Mouse (Mus musculus) liver, embryonic 11.5 days (tissue): ENCODE results near the gene Ppif. TPM values are rescaled to one million over a fixed set of nuclear protein-coding genes. Genes with fewer than 3 reads are reported as not detected.

ENCODE experiments used
- ATAC-seq: fragments of 200-750 bp; cut with Nextera tagmentation; replicated peaks from 2 replicates; pipeline ENCODE4 v1.8.0; 2017; ENCODE audit warnings: moderate number of reproducible peaks, mild to moderate bottlenecking, moderate TSS enrichment, moderate library complexity; ENCODE audit not compliant: low FRiP score
- DNase-seq: peaks from one replicate; pipeline ENCODE4 v3.0.0-alpha.2; 2017; ENCODE audit warnings: low spot score
- H3K27ac ChIP-seq: fragments of 300-500 bp; sonication (generic); 2 replicates; pipeline ENCODE4 v1.5.1; 2014; ENCODE audit warnings: mild to moderate bottlenecking, low read depth, low read length, control low read depth
- H3K27me3 ChIP-seq: fragments of 300-500 bp; sonication (generic); replicated peaks from 2 replicates; pipeline ENCODE4 v1.6.1; 2014; ENCODE audit warnings: low read length, mixed read lengths; ENCODE audit not compliant: control insufficient read depth, insufficient read depth
- H3K36me3 ChIP-seq: fragments of 300-500 bp; sonication (generic); 2 replicates; pipeline ENCODE4 v1.6.1; 2014; ENCODE audit warnings: mild to moderate bottlenecking, low read length, moderate library complexity, mixed read lengths; ENCODE audit not compliant: control insufficient read depth, insufficient read depth
- H3K4me1 ChIP-seq: fragments of 300-500 bp; sonication (generic); replicated peaks from 2 replicates; pipeline ENCODE4 v1.6.1; 2014; ENCODE audit warnings: low read length, mixed read lengths; ENCODE audit not compliant: control insufficient read depth, insufficient read depth
- H3K4me2 ChIP-seq: fragments of 300-500 bp; sonication (generic); 2 replicates; pipeline ENCODE4 v1.6.1; 2014; ENCODE audit warnings: mild to moderate bottlenecking, control low read depth, moderate library complexity
- H3K4me3 ChIP-seq: fragments of 300-500 bp; sonication (generic); 2 replicates; pipeline ENCODE4 v1.5.1; 2014; ENCODE audit warnings: low read depth, low read length, control low read depth
- H3K9ac ChIP-seq: fragments of 300-500 bp; sonication (generic); 2 replicates; pipeline ENCODE4 v1.6.1; 2014; ENCODE audit warnings: low read depth, low read length, control low read depth
- H3K9me3 ChIP-seq: fragments of 300-500 bp; sonication (generic); 2 replicates; pipeline ENCODE4 v1.6.1; 2016; ENCODE audit warnings: low read length, inconsistent platforms, mixed read lengths; ENCODE audit not compliant: control insufficient read depth
- WGBS: fragments of 180-500 bp; shearing (Covaris S2); extraction: QIAGEN DNeasy Blood & Tissue Kit; methylation state at CpG from one replicate; pipeline ENCODE4 v1.1.7; 2014; 5-methylcytosine and 5-hydroxymethylcytosine counted together
- polyA plus RNA-seq: library from polyadenylated mRNA; unstranded; fragments of >200 nt; fragmentation: Nextera tagmentation; extraction: Ambion mirVana; gene quantifications from 2 replicates; pipeline ENCODE4 v1.2.1, GENCODE M21; 2014

Ppif gene
- polyA plus RNA-seq, 1 experiment from 2014 or later: 97.0 TPM

DNA sequence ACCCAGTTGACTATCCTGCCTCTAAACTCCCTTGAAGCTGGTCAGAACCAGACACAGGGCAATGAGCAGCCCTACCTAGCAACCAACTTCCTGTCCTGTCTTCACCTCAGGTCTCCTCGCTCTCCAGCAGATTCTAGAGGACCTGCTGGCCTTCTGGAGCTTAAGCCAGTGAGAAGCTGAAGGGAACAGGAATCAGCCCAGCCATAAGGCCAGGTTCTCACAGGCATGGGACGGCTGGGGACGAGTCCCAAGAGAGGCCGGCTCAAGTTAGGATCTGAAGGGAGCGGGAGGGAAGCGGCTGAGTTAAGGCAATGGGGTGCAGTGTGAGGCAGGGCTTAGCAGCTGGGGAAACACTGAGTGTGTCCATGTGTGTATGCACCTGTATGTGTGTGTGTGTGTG, 52.4 kb downstream of the Ppif start:
- Histone ChIP-seq H3K27ac (no peak overlapping the region), H3K27me3 (no peaks in the 10 kb centered on the region), H3K4me2 (no peak overlapping the region), H3K36me3 (no peaks in the 10 kb centered on the region), H3K4me3 (no peak overlapping the region), H3K4me1 (peaks cover 21% of the 10 kb centered on the region), H3K9ac (no peak overlapping the region), H3K9me3 (no peaks in the 10 kb centered on the region)
- no peak for ATAC-seq
- 87% methylated on average over 6 of the region's 6 CpGs for WGBS
- no peak for DNase-seq

DNA sequence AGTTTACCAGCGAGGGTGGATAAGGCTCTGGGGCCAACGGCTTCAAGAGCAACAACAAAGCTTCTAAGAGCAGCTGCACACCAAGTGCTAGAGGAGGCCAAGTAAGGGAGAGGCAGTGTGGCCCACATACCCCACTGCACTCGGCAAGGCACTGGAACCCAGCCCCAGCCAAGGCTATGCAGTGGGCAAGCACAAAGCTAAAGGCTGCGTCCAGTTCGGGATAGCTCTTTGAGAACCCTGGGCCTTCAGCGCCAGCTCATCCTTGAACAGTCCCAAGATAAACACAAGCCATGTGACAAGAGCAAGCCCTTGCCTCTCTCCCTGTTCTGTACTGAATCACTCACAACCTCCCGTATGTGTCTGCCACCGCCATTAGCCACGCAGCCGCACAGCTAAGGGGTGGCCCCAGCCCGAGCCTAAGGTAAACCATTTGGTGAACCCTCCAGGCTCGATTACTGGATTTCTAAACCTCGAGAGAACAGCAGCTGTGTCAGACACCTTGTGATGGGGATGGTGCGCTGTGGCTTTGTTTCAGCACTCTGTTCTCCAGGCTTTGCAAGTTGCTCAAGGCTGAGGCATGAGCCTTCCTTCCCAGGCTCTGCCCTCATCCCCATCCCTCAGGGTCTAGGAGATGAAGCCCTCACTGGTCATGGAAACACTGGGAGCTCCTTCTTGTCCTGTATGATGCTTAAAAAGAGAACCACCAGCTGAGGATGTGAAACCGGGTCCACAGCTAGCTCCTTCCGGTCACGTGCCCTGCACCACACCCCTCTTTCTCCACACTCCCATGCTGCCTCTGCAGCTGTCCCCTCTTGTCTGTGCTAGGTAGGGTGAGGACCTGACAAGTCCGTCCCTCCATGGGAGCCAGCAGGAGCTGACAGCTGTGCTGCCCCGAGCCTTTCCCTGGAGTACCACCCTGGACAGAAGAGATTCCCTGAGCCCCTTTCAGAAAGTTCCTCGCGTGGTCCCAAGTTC, 53.3 kb downstream of the Ppif start:
- Histone ChIP-seq H3K4me3 (no peak overlapping the region), H3K27ac (no peak overlapping the region), H3K27me3 (no peaks in the 10 kb centered on the region), H3K36me3 (no peaks in the 10 kb centered on the region), H3K9ac (no peak overlapping the region), H3K4me2 (no peak overlapping the region), H3K9me3 (no peaks in the 10 kb centered on the region), H3K4me1 (peaks cover 21% of the 10 kb centered on the region)
- 77% methylated on average over 21 of the region's 21 CpGs for WGBS
- no peak for DNase-seq
- no peak for ATAC-seq

DNA sequence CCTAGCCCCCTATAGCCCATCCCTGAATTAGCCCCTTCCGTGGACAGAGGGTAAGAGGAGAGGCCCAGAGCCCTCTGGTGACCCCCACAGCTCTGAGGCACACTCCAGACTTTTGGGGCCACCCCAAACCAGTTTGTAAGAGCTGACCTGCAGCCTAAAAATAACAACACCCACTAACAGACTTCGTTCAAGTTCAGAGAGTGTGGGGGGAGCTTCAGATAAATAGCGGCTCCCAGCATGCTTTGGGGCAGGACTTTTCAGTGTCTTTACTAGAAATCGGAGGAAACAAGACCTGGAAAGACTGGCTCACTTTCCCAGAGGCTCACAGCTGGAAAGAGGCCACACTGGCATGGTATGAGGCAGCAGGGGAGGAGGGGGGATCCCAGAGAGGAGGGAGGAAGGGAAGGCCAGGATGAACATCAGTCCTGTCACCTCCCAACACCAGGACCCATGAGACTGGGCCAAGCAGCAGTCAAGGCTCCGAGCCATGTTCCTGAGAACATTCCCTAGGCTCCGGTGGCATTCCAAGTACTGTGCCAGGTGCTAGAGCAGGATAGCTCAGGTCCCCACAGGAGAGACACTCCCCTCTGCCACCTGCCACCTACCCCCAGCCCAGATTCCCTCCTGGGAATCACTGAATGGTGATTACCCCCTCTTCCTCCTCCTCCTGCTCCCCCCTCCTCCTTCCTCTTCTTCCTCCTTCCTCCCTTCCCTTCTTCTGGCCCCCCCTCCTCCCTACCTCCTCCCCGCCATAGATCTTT, 54.2 kb downstream of the Ppif start:
- H3K36me3 ChIP-seq: no peaks in the 10 kb centered on the region
- H3K9me3 ChIP-seq: no peaks in the 10 kb centered on the region
- H3K4me1 ChIP-seq: peaks cover 21% of the 10 kb centered on the region
- ATAC-seq (no peak), DNase-seq (no peak)
- H3K27ac ChIP-seq: no peak overlapping the region
- 74% methylated on average over 7 of the region's 7 CpGs for WGBS
- no peak overlapping the region for H3K4me2 ChIP-seq
- H3K9ac ChIP-seq: no peak overlapping the region
- no peak overlapping the region for H3K4me3 ChIP-seq
- H3K27me3 ChIP-seq: no peaks in the 10 kb centered on the region

DNA sequence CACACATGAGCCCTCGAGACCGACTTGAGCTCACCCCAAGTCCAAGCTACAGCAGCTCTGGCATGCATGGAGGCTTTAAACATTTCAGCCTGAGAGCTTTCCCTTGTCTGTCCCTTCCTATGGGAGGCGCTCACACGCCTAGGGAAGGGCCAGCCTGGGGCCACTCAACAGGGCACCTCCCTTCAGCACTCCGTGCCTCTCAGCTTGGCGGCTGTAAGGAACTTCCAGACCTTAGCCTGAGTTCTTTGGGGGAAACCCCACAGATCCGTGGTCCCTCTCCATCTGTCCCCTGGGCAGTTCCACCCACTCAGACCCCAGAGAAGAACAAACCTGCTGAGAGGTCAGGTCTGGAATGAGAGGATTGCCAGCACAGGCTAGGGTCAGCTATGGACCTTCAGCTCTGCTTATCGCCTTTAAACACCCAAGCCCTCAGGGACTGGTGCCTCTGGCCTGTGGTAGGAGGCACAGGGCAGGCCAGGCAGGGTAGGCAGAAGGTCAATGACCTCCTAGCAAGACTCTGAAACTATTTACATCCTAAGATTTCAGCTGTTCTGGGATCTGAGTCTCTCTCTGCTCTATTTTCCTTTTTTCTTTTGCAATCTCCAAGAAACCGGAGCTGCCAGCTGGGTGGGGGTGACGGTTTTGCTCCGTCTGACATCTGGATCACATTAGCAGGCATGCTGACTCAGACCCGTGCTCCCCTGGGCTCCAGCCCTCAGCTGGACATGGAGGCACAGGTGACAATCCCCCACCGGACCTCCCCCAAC, 55.4 kb downstream of the Ppif start:
- 52% methylated on average over 13 of the region's 13 CpGs for WGBS
- DNase-seq (no peak), ATAC-seq (no peak)
- Histone ChIP-seq H3K27me3 (no peaks in the 10 kb centered on the region), H3K4me1 (peaks cover 21% of the 10 kb centered on the region), H3K9ac (no peak overlapping the region), H3K27ac (no peak overlapping the region), H3K36me3 (no peaks in the 10 kb centered on the region), H3K9me3 (no peaks in the 10 kb centered on the region), H3K4me2 (no peak overlapping the region), H3K4me3 (no peak overlapping the region)

Other genes starting within 250 kb of the Ppif start
- 27.5 and 31.0 TPM in 2 replicates for gene Zmiz1, start 235.0 kb upstream of the Ppif start, polyA plus RNA-seq
- gene Zcchc24, start 74.9 kb downstream of the Ppif start, polyA plus RNA-seq: 11.3 and 13.4 TPM in 2 replicates
- 13.1 and 16.5 TPM in 2 replicates for gene Anxa11, start 148.0 kb downstream of the Ppif start, polyA plus RNA-seq
- not detected in 2 replicates for gene Plac9a, start 208.9 kb downstream of the Ppif start, polyA plus RNA-seq
- gene Tmem254a, start 233.5 kb downstream of the Ppif start, polyA plus RNA-seq: 1.7 and 3.9 TPM in 2 replicates
- 0.10 and 0.14 TPM in 2 replicates for gene Cphx1, start 244.2 kb downstream of the Ppif start, polyA plus RNA-seq